Mouse (Mus musculus) lung, postnatal 0 days (tissue): Measurements from ENCODE around the gene Ipo8. TPM values are rescaled to one million over a fixed set of nuclear protein-coding genes. Genes with fewer than 3 reads are reported as not detected.

Experiments
- ATAC-seq: fragments of 200-750 bp; cut with Nextera tagmentation; 2 replicates; pipeline ENCODE4 v1.8.0; 2017; ENCODE audit warnings: moderate library complexity
- DNase-seq: peaks from one replicate; pipeline ENCODE4 v3.0.0-alpha.2; 2016; ENCODE audit warnings: low spot score
- H3K27ac ChIP-seq: fragments of 300-500 bp; sonication (generic); 2 replicates; pipeline ENCODE4 v1.5.1; 2014; ENCODE audit warnings: antibody characterized with exemption, mild to moderate bottlenecking, low read length, mixed read lengths
- H3K27me3 ChIP-seq: fragments of 300-500 bp; sonication (generic); replicated peaks from 2 replicates; pipeline ENCODE4 v1.6.1; 2014; ENCODE audit warnings: low read length, mixed read lengths; ENCODE audit not compliant: insufficient read depth
- H3K36me3 ChIP-seq: fragments of 300-500 bp; sonication (generic); 2 replicates; pipeline ENCODE4 v1.6.1; 2014; ENCODE audit warnings: low read length, mixed read lengths; ENCODE audit not compliant: insufficient read depth
- H3K4me1 ChIP-seq: fragments of 300-500 bp; sonication (generic); 2 replicates; pipeline ENCODE4 v1.6.1; 2014; ENCODE audit warnings: antibody characterized with exemption, low read depth, low read length, mixed read lengths; ENCODE audit not compliant: insufficient read depth
- H3K4me2 ChIP-seq: fragments of 300-500 bp; sonication (generic); replicated peaks from 2 replicates; pipeline ENCODE4 v1.6.1; 2014; ENCODE audit warnings: low read depth, mild to moderate bottlenecking, low read length, moderate library complexity, mixed read lengths
- H3K4me3 ChIP-seq: fragments of 300-500 bp; sonication (generic); 2 replicates; pipeline ENCODE4 v1.5.1; 2014; ENCODE audit warnings: low read depth, low read length
- H3K9ac ChIP-seq: fragments of 300-500 bp; sonication (generic); replicated peaks from 2 replicates; pipeline ENCODE4 v1.6.1; 2014; ENCODE audit warnings: low read depth, mild to moderate bottlenecking
- H3K9me3 ChIP-seq: fragments of 300-500 bp; sonication (generic); 2 replicates; pipeline ENCODE4 v1.6.1; 2016; ENCODE audit warnings: low read length, mixed read lengths
- CTCF ChIP-seq: IDR thresholded peaks from 2 replicates; pipeline ENCODE4 v1.5.1; 2016; ENCODE audit warnings: antibody characterized with exemption, mild to moderate bottlenecking
- EP300 ChIP-seq: IDR thresholded peaks from 2 replicates; pipeline ENCODE4 v1.6.1; 2016; ENCODE audit warnings: antibody characterized with exemption, mild to moderate bottlenecking, control low read depth
- WGBS: fragments of 180-500 bp; shearing (Covaris S2); extraction: QIAGEN DNeasy Blood & Tissue Kit; methylation state at CpG from one replicate; pipeline ENCODE4 v1.1.7; 2014; 5-methylcytosine and 5-hydroxymethylcytosine counted together
- polyA plus RNA-seq: library from polyadenylated mRNA; unstranded; fragments of >200 nt; fragmentation: Nextera tagmentation; extraction: Ambion mirVana; gene quantifications from 2 replicates; pipeline ENCODE4 v1.2.1, GENCODE M21; 2015

The Ipo8 gene
- polyA plus RNA-seq, 1 experiment from 2014 or later = 11.9 TPM

DNA sequence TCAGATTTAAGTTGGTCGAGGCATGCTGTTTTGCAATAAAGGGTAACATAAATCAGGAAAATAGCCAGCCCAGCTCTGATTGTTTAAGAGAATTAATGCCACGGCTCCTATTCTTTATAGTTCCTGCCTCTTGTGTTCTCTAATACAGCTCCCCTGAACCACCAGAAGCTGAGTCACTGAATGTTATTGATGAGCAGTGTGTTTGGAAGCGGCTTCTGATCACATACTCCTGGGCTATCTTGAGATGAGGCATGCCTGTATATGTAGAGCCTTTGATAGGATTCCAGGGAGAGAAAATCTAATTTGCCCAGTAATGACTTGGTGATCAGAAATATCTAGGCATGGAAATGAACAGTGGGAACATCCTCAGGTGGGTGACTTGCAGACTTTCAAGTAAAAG is 106.8 kb downstream of the Ipo8 start:
- no peak overlapping the region for H3K4me2 ChIP-seq
- H3K4me3 ChIP-seq = no peak overlapping the region
- no peaks in the 10 kb centered on the region for H3K36me3 ChIP-seq
- no peaks in the 10 kb centered on the region for H3K27me3 ChIP-seq
- no peak for DNase-seq
- no peak for TF ChIP-seq EP300
- no peak for TF ChIP-seq CTCF
- no peak for ATAC-seq
- H3K9ac ChIP-seq = no peak overlapping the region
- H3K27ac ChIP-seq = no peak overlapping the region
- WGBS = 56% methylated on average over 3 of the region's 3 CpGs
- H3K4me1 ChIP-seq = no peaks in the 10 kb centered on the region
- H3K9me3 ChIP-seq = no peaks in the 10 kb centered on the region

Other genes starting within 250 kb of the Ipo8 start
- gene Caprin2, start 64.8 kb upstream of the Ipo8 start, polyA plus RNA-seq = 3.8 and 5.1 TPM in 2 replicates
- gene Sinhcaf, start 115.0 kb upstream of the Ipo8 start, polyA plus RNA-seq = 46.3 and 47.8 TPM in 2 replicates